Mouse (Mus musculus) lung, postnatal 25 days (tissue): ENCODE data around the gene Meis2.
A peak's percentile ranks its signal among the peaks of the same experiment; 100 is the strongest.

Source experiments
- DNase-seq: peaks from one replicate; pipeline ENCODE4 v3.0.0; 2022; ENCODE audit warnings: low spot score

Gene Meis2

DNA sequence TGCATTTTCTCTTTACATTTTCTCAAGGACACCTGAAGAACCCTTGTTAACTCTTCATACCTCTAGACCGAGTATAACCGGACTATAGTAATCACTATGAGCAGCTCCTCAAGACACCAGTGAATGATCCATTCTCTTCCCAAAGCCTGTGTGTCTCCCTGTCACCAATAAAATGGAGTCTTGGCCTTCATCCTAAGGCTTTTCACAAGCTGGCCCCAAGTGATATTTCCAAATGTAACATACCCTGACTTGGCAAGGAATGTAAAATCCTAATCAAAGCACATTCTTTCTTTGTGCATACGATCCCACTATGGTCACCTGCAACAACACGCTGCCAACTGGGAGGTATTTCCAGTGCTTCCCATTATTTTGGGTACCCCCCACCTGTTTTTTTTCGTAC lies 125.8 kb downstream of the Meis2 start:
- no peak for DNase-seq

DNA sequence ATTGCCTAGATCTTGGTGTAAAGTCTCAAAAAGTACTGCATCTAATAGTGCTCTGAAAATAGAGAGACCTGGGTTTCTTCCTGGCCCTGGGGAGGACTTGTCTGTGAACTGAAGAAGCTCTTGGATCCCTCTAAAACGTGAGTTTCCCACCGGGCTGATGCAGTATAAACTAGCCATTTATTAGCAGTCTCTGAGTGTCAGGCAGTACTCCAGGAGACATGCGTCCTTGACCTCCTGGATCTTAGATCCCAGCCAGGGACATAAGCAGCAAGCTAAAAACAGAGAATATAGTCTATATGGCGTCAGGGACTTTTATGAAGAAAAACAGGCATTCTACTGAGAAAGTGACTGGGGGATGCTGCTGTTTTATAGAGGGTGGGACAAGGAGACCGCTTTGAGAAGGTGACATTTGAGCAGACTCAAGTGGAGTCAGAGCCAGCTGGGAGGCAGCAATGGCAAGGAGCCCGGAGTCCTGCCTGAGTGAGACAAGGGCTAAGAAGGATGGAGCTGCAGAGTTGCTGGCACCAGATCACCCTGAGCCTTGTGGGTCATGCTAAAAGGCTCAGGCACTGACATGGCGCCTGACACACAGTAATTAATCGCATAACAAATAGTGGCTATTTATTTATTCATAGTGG lies 126.6 kb downstream of the Meis2 start:
- DNase-seq, result peak; percentile 18

- no peak for DNase-seq
Observed at GRCm38 (mm10) chr2:115938296-115938695, 127.3 kb downstream of the Meis2 start.

- DNase-seq, result no peak
Observed at GRCm38 (mm10) chr2:115937896-115938295, 127.7 kb downstream of the Meis2 start.

- no peak for DNase-seq
Observed at GRCm38 (mm10) chr2:115936786-115937185, 128.9 kb downstream of the Meis2 start.

DNA sequence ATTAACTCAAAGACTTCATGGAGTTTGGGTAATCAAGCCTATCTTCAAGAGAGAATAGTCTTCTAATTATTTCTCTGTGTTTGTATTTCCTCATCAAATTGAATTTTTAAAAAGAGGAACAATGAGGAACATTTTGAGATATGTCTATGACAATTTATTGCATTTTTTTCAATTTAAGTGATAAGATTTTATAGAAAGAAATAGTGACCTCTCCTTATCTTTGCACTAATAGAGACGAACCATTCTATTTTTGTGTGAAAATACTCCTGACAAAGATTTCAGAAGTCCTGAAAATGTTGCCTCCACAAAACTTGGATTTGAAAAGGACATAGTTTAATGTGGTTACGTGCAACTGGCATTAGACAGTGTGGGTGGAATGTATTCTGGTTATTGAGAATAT lies 131.3 kb downstream of the Meis2 start:
- DNase-seq, result no peak

DNA sequence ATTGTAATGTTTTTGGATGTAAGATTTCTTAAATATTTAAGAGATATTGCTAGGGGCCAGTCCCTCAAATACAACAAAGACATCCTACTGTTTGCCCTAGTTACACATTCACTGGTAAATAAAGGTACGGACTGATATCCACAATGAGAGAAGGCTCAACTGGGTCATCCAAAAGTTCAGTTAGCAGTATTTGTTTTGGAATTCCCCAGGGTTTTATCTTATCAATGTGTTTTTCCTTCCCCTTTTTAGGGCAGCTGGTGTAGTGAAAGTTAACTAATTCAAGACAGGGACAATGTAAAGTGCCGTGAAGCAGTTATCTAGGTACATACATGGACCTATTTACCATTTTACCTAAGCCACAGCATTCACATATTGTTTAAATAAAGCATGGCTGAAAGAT lies 132.4 kb downstream of the Meis2 start:
- DNase-seq, result no peak

DNA sequence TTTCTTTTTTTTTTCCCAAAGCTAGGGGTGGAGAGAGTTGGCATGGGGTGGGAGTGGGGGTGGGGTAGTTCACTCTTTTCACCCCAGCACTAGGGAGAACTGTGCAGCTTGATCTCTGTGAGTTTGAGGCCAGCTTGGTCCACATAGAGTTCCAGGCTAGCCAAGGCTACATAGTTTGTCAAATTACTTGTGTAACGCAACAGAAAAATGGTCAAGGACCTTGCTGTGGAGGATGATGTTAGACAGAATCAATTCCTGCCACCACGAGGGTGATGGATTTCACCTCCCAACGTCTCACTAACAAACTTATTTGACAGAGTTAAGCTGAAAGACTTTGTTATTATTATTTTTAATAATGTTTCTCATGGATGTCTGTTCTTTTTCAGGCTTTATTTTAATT lies 139.9 kb downstream of the Meis2 start:
- no peak for DNase-seq

- DNase-seq, result no peak
Observed at GRCm38 (mm10) chr2:115924472-115924871, 141.2 kb downstream of the Meis2 start.

- no peak for DNase-seq
Observed at GRCm38 (mm10) chr2:115923247-115923646, 142.4 kb downstream of the Meis2 start.

GRCm38 (mm10) chr2:115921687-115922086 lies 144.0 kb downstream of the Meis2 start:
- DNase-seq, result no peak

DNA sequence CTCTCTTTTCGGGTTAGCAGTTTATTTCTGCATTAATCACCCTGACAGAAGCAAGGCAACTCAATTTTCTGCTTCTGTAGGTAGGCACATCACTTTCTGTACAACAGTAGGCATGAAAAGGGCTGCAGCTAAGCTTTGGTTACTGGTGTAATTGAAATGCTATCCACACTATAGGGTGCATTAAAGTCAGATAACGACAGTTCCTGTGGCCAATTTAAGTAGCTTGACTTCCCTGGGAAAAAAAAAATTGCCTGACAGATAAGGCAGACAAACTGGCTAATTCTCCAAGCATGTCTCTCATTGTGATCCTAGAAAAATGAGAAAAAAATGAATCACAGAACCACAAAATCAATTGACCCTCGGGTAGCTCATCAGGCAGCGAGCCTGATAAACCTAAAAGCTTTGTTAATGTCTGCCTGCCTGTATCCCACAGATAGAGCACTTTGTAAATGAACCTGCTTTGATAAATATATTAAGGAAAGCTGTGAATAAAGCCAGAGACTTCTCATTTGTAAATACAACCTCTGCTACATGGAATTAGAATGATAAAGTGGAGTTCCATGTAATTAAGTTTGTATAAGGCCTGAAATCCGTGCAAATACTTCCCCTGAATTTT lies 145.2 kb downstream of the Meis2 start:
- DNase-seq, result no peak

DNA sequence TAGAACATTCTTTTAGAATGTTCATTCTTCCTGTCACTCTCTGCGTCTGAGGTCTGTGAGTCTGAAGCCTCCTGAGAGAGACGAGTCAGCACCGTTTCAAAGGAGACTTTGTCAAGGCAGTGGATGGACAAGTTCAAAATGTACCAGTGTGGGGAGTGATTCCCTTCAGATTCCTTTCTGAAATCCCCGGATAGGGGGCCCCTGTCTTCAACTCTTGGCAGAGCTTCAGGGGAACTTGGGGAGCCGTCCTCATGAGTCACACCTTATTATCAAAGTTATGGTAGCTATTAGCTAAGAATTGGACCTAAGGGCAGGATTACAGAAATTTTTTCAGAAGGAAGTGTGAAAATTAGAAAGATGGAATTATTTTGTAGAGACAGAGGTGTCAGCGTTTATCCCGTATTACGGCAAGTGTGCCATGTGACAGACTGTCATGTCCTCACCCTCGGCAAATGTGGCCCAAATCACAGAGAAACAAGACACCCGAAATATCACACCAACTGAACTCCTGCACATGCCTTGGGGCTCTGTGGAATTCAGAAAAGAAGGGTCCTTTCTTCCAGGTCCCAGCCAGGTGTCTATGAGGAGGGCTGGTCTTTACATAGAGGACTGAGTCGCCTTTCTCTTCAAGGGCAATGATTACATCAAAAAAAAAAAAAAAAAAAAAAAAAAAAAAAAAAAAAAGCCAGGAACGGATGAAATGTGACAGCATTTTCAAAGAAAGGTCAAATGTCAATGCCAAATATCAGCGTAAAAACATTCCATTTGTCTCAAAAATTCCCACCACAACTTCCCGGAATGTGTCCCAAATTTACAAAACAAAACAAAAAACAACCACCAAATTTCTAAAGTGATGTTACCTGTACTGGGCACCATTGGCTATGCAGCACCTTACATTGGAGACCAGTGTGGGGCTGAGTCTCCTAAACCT lies 146.2 kb downstream of the Meis2 start:
- no peak for DNase-seq

GRCm38 (mm10) chr2:115918561-115918960 lies 147.1 kb downstream of the Meis2 start:
- DNase-seq, result no peak

DNA sequence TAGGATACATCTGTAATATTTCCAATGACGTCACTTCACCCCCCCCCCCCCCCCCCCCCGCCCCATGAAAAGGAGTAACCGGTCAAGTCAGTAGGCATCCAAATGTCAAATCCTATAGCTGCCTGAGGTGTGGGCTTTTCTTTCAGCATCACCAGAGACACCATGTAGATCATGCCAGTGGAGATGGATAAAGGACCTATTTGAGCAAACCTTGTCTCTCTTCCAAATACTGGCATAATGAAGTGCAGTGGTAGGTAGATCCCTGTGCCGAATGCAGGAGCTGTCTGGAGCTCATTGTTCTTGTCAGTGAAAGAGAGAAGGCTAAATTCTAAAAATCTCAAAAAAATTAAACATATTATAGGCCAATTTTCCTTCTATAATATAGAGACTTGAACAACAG lies 151.1 kb downstream of the Meis2 start:
- no peak for DNase-seq

DNA sequence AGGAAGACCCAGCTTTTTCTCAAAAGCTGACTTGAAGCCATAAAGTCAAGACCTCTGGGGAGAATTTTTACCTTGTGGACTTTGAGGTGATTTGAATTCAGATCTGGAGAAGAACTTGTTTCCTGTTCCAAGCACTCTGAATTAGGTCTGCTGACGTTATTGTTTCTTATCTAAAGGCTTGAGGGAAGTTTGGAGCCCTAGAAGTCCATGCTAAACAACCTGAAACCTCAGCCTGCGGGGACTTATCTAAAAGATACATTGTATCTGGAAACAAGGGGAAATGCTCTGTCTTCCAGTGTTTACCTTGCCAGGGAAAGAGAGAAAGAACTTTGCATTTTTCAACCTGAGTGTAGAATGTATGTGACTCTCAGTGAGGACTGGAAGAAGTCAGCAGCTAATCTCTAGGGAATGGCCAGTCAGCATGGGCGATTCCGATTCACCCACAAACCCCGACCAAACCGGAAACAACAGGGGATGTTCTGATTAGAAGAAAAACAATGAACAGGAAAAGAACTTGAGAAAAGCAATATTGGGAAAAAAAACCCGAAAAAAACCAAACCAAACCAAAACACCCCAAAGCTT lies 152.6 kb downstream of the Meis2 start:
- no peak for DNase-seq

GRCm38 (mm10) chr2:115911913-115912642 lies 153.6 kb downstream of the Meis2 start:
- no peak for DNase-seq

DNA sequence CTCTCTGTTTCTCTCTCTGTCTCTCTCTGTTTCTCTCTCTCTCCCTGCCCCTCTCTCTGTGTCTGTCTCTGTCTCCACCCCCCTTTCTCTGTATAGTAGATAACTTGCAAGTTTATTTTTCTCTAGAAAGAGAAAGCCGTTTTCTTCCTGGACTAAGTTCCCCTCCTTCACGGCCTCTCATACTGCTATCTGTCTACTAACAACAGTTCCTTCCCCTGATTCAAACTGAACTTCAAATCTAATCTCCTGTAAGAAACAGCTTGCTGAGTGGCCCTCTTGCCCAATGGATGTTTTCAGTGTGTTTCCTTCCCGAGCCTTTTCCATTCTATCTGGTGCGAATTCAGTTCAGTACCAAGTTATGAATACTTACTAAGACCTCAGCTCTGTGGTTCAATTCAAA lies 155.4 kb downstream of the Meis2 start:
- no peak for DNase-seq

GRCm38 (mm10) chr2:115901007-115901406 lies 164.6 kb downstream of the Meis2 start:
- no peak for DNase-seq

- no peak for DNase-seq
Observed at GRCm38 (mm10) chr2:115897559-115897958, 168.1 kb downstream of the Meis2 start.

- no peak for DNase-seq
Observed at GRCm38 (mm10) chr2:115897001-115897400, 168.6 kb downstream of the Meis2 start.

DNA sequence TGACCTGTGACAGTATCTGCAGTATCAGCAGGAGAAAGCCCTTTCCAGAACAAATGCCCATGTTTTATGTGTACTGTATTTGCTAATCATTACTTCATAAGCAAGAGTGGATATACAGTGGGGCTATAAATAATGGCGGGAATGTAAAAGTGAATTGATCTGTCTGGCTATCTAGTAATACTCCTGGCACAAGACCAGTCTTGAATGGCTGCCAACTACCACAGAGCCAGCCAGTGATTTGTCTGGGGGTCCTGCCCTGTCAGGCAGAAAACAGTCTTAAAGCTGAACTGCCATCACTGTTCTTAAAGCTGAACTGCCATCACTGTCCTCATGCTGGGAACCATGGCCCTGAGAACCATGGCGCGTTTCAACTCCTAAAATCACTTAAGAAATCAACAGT lies 169.9 kb downstream of the Meis2 start:
- DNase-seq, result no peak
